Mouse (Mus musculus) liver, embryonic 15.5 days (tissue): ENCODE measurements around the gene BC028528. TPM values are rescaled to one million over a fixed set of nuclear protein-coding genes. Genes with fewer than 3 reads are reported as not detected.
"Not testable (repeated sequence)": the region's sequence is repeated elsewhere in the genome, so short reads cannot be mapped to it uniquely, and the experiment has no call there.

Source experiments
- ATAC-seq: fragments of 200-750 bp; cut with Nextera tagmentation; 2 replicates; pipeline ENCODE4 v1.8.0; 2017; ENCODE audit warnings: moderate number of reproducible peaks, mild to moderate bottlenecking, moderate library complexity; ENCODE audit not compliant: insufficient read depth
- H3K27ac ChIP-seq: fragments of 300-500 bp; sonication (generic); replicated peaks from 2 replicates; pipeline ENCODE4 v1.5.1; 2015; ENCODE audit warnings: mild to moderate bottlenecking, inconsistent platforms
- H3K27me3 ChIP-seq: fragments of 300-500 bp; sonication (generic); 2 replicates; pipeline ENCODE4 v1.6.1; 2015; ENCODE audit warnings: mild to moderate bottlenecking, inconsistent platforms
- H3K36me3 ChIP-seq: fragments of 300-500 bp; sonication (generic); replicated peaks from 2 replicates; pipeline ENCODE4 v1.6.1; 2015; ENCODE audit warnings: moderate library complexity, mild to moderate bottlenecking, inconsistent platforms
- H3K4me1 ChIP-seq: fragments of 300-500 bp; sonication (generic); replicated peaks from 2 replicates; pipeline ENCODE4 v1.6.1; 2015; ENCODE audit warnings: inconsistent platforms
- H3K4me2 ChIP-seq: fragments of 300-500 bp; sonication (generic); 2 replicates; pipeline ENCODE4 v1.6.1; 2015; ENCODE audit warnings: moderate library complexity, mild to moderate bottlenecking, inconsistent platforms
- H3K4me3 ChIP-seq: fragments of 300-500 bp; sonication (generic); replicated peaks from 2 replicates; pipeline ENCODE4 v1.5.1; 2015; ENCODE audit warnings: mild to moderate bottlenecking, inconsistent platforms
- H3K9ac ChIP-seq: fragments of 300-500 bp; sonication (generic); 2 replicates; pipeline ENCODE4 v1.6.1; 2015; ENCODE audit warnings: moderate library complexity, mild to moderate bottlenecking, inconsistent platforms
- H3K9me3 ChIP-seq: fragments of 300-500 bp; sonication (generic); replicated peaks from 2 replicates; pipeline ENCODE4 v1.6.1; 2016; ENCODE audit warnings: inconsistent platforms
- WGBS: fragments of 180-500 bp; shearing (Covaris S2); methylation state at CpG from one replicate; pipeline ENCODE4 v1.1.7; 2015; ENCODE audit warnings: mixed read lengths; ENCODE audit not compliant: insufficient replicate concordance; 5-methylcytosine and 5-hydroxymethylcytosine counted together
- polyA plus RNA-seq: library from polyadenylated mRNA; unstranded; fragments of >200 nt; fragmentation: Nextera tagmentation; extraction: Ambion mirVana; gene quantifications from 2 replicates; pipeline ENCODE4 v1.2.1, GENCODE M21; 2015

Gene BC028528
- polyA plus RNA-seq, 1 experiment from 2014 or later = 7.0 TPM

DNA sequence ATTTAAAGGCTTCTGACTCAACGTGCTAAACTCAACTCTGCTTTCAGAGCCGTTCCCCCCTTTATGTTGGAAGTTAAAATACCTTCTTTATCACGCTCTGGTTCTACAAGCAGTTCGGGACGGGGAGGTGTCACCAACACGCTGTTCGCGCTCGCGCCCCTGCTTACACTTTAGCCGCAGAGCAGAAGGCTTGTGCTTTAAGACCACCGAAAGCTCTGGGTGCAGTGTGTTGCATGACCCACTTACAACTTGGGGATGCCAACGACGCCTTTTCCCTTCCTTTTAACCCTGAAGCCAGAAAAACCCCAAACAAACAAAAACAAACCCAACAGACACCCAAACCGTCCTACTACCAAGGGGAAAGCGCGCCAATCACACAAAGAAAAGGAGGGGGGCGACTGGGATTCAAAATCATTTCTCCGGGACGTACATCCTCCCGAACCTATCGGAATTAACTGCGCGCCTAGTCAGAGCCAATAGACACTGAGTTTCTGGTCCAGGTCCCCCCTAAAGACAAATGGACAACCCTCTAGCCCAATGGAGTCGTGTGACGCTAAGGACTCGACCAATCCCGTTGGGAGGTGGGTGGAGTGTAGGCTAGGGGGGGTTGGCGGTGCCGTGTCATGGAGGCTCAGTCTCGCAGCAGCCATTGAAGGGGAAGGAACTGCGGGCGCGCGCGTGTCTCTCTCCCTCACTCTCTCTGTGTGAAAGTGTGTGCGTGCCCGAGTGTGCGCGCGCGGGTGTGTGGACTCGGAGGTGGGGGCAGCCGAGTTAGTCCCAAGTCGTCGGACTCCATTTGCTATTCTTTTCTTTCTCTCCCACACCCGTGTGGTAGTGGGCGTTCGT, 37.1 kb upstream of the BC028528 start, which contains the start of gene Anp32e:
Gene Anp32e (plus strand): TSS at position 589 of the 846 bp plus-strand sequence.
- Histone ChIP-seq H3K4me1 (peaks cover 35% of the 10 kb centered on the region), H3K36me3 (peaks cover 8% of the 10 kb centered on the region), H3K4me3 (peak within 1 kb of the TSS; percentile 90), H3K27me3 (no peaks in the 10 kb centered on the region), H3K4me2 (peak within 1 kb of the TSS; percentile 83), H3K27ac (peak within 1 kb of the TSS; percentile 92), H3K9ac (peak within 1 kb of the TSS; percentile 98), H3K9me3 (no peaks in the 10 kb centered on the region)
- WGBS = under 1% methylated on average over 49 of the region's 49 CpGs
- ATAC-seq = peak; percentile 99

GRCm38 (mm10) chr3:95928261-95928657, 36.5 kb upstream of the BC028528 start:
- peaks cover 35% of the 10 kb centered on the region for H3K4me1 ChIP-seq
- H3K27ac ChIP-seq = peak overlapping the region; percentile 92
- H3K9me3 ChIP-seq = no peaks in the 10 kb centered on the region
- H3K4me3 ChIP-seq = peak overlapping the region; percentile 90
- no peak for ATAC-seq
- WGBS = 30% methylated on average over 6 of the region's 6 CpGs
- peak overlapping the region; percentile 77 for H3K9ac ChIP-seq
- peaks cover 2% of the 10 kb centered on the region for H3K36me3 ChIP-seq
- H3K4me2 ChIP-seq = peak overlapping the region; percentile 77
- H3K27me3 ChIP-seq = no peaks in the 10 kb centered on the region

- no peak overlapping the region for H3K27ac ChIP-seq
- no peak overlapping the region for H3K4me3 ChIP-seq
- no peaks in the 10 kb centered on the region for H3K9me3 ChIP-seq
- WGBS = 66% methylated on average over 5 of the region's 5 CpGs
- no peak overlapping the region for H3K4me2 ChIP-seq
- ATAC-seq = no peak
- peaks cover 13% of the 10 kb centered on the region for H3K4me1 ChIP-seq
- H3K36me3 ChIP-seq = no peaks in the 10 kb centered on the region
- no peaks in the 10 kb centered on the region for H3K27me3 ChIP-seq
- no peak overlapping the region for H3K9ac ChIP-seq
Measured at GRCm38 (mm10) chr3:95925087-95925486, 33.3 kb upstream of the BC028528 start.

DNA sequence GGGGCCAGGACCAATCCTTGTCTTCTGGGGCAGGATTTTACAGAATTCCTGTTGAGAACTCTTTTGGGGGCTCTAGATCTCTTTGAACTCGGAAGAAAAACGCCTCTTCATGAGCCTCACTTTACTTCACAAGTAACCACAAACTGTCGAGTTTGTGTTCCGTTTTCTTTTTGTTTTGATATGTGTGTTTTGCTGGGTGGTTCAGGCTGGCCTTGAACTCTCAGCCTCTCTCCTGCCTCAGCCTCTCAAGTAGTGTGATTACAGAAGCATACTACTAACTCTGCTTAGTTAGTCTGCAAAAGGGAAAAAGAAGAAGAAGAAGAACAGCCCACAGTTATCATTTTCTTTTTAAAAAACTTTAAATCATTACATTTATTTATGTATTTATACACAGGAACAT, 32.4 kb upstream of the BC028528 start:
- no peaks in the 10 kb centered on the region for H3K27me3 ChIP-seq
- no peak overlapping the region for H3K9ac ChIP-seq
- ATAC-seq = no peak
- H3K9me3 ChIP-seq = no peaks in the 10 kb centered on the region
- 29% methylated on average over 4 of the region's 4 CpGs for WGBS
- no peaks in the 10 kb centered on the region for H3K36me3 ChIP-seq
- no peak overlapping the region for H3K4me2 ChIP-seq
- no peak overlapping the region for H3K27ac ChIP-seq
- peaks cover 13% of the 10 kb centered on the region for H3K4me1 ChIP-seq
- H3K4me3 ChIP-seq = no peak overlapping the region

- H3K27me3 ChIP-seq = not testable (repeated sequence)
Measured at GRCm38 (mm10) chr3:95923429-95923828, 31.6 kb upstream of the BC028528 start.

GRCm38 (mm10) chr3:95920532-95920931, 28.7 kb upstream of the BC028528 start:
- not testable (repeated sequence) for H3K9me3 ChIP-seq, H3K27ac ChIP-seq, H3K9ac ChIP-seq, H3K4me1 ChIP-seq, H3K4me3 ChIP-seq, H3K27me3 ChIP-seq, H3K36me3 ChIP-seq, ATAC-seq, H3K4me2 ChIP-seq
- 64% methylated on average over 2 of the region's 2 CpGs for WGBS

More at GRCm38 (mm10) chr3:95923429-95923828, 31.6 kb upstream of the BC028528 start:
- not testable (repeated sequence) for H3K4me2 ChIP-seq, ATAC-seq, H3K4me3 ChIP-seq, H3K36me3 ChIP-seq, H3K9me3 ChIP-seq, H3K9ac ChIP-seq, H3K27ac ChIP-seq
- peaks cover 11% of the 10 kb centered on the region for H3K4me1 ChIP-seq
- 57% methylated on average over 7 of the region's 7 CpGs for WGBS

- Histone ChIP-seq H3K36me3 (no peaks in the 10 kb centered on the region), H3K27ac (no peak overlapping the region; the same call in 1 of the 2 replicates), H3K9me3 (no peaks in the 10 kb centered on the region), H3K4me1 (peaks cover 5% of the 10 kb centered on the region), H3K4me3 (no peak overlapping the region), H3K27me3 (peaks cover 8% of the 10 kb centered on the region; the same call in 1 of the 2 replicates), H3K9ac (no peak overlapping the region), H3K4me2 (no peak overlapping the region; the same call in 1 of the 2 replicates)
- ATAC-seq = no peak
- 50% methylated on average over 7 of the region's 7 CpGs for WGBS
Measured at GRCm38 (mm10) chr3:95916760-95917159, 25.0 kb upstream of the BC028528 start.

- Histone ChIP-seq H3K9me3 (no peaks in the 10 kb centered on the region), H3K27ac (no peak overlapping the region), H3K9ac (no peak overlapping the region), H3K4me1 (peaks cover 5% of the 10 kb centered on the region), H3K4me3 (no peak overlapping the region), H3K4me2 (no peak overlapping the region), H3K36me3 (no peaks in the 10 kb centered on the region), H3K27me3 (peaks cover 9% of the 10 kb centered on the region; the same call in 1 of the 2 replicates)
- 28% methylated on average over 4 of the region's 4 CpGs for WGBS
- no peak for ATAC-seq
Measured at GRCm38 (mm10) chr3:95914706-95915105, 22.9 kb upstream of the BC028528 start.

- 39% methylated on average over 4 of the region's 4 CpGs for WGBS
- H3K36me3 ChIP-seq = no peaks in the 10 kb centered on the region
- no peaks in the 10 kb centered on the region for H3K9me3 ChIP-seq
- peaks cover 22% of the 10 kb centered on the region for H3K4me1 ChIP-seq
- no peak overlapping the region for H3K9ac ChIP-seq
- no peak overlapping the region for H3K4me2 ChIP-seq
- no peak overlapping the region for H3K4me3 ChIP-seq
- no peak overlapping the region for H3K27ac ChIP-seq
- no peak for ATAC-seq
- peaks cover 72% of the 10 kb centered on the region for H3K27me3 ChIP-seq
Measured at GRCm38 (mm10) chr3:95907613-95908012, 15.8 kb upstream of the BC028528 start.

DNA sequence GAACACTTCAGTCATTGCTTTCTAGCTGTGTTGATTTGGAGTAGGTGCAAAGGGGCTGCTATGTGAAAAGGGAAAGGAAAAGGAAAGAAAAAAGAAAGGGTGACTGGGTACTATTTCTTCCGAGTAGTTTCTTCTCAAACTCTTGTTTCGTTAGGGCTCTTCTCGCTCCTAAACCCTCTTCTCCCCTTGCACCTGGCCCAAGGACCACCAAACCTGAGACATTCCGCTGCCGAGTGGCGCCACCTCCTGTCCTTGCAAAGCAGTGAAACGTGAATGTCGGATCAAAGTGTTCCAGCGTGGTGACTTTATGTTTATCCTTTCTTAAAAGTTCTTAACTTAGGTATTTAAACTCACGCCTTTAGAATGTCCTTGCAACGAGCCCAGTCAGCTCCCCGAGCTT, 15.1 kb upstream of the BC028528 start:
- H3K27ac ChIP-seq = no peak overlapping the region
- peak overlapping the region; percentile 66 for H3K4me2 ChIP-seq
- ATAC-seq = no peak
- no peak overlapping the region for H3K9ac ChIP-seq
- H3K27me3 ChIP-seq = peaks cover 80% of the 10 kb centered on the region
- no peaks in the 10 kb centered on the region for H3K36me3 ChIP-seq
- under 1% methylated on average over 12 of the region's 12 CpGs for WGBS
- no peaks in the 10 kb centered on the region for H3K9me3 ChIP-seq
- peaks cover 23% of the 10 kb centered on the region for H3K4me1 ChIP-seq
- peak overlapping the region; percentile 31 for H3K4me3 ChIP-seq

- peak overlapping the region; percentile 66 for H3K4me2 ChIP-seq
- peaks cover 27% of the 10 kb centered on the region for H3K4me1 ChIP-seq
- no peak for ATAC-seq
- no peak overlapping the region for H3K27ac ChIP-seq
- no peaks in the 10 kb centered on the region for H3K9me3 ChIP-seq
- 1% methylated on average over 12 of the region's 12 CpGs for WGBS
- no peak overlapping the region for H3K9ac ChIP-seq
- peak overlapping the region; percentile 33 for H3K4me3 ChIP-seq
- H3K27me3 ChIP-seq = peaks cover 88% of the 10 kb centered on the region
- no peaks in the 10 kb centered on the region for H3K36me3 ChIP-seq
Measured at GRCm38 (mm10) chr3:95905940-95906492, 14.2 kb upstream of the BC028528 start.
